Comparison of ENCODE assay signal across 8 mouse cellular contexts in genomic region chr4:109979461-109980320, GRCm38 (mm10). TPM values are rescaled to one million over a fixed set of nuclear protein-coding genes. Genes with fewer than 3 reads are reported as not detected.
DNase-seq lines count a peak whose midpoint lies in the region; ATAC-seq lines count a peak whose summit lies in the region.

No protein-coding gene starts in this region.

- peaks cover 3% of the 10 kb centered on the region; the same call in 1 of the 2 replicates for H3K9me3 ChIP-seq in heart, embryonic 13.5 days
- H3K9me3 ChIP-seq in midbrain, embryonic 12.5 days, result no peaks in the 10 kb centered on the region

- no peaks in the 10 kb centered on the region for H3K36me3 ChIP-seq in heart, embryonic 13.5 days
- no peaks in the 10 kb centered on the region for H3K36me3 ChIP-seq in midbrain, embryonic 12.5 days

- no peak overlapping the region for H3K9ac ChIP-seq in heart, embryonic 13.5 days
- H3K9ac ChIP-seq in midbrain, embryonic 12.5 days (replicated peaks), result peak overlapping the region; percentile 52; the same call in 1 of the 2 replicates

- H3K4me1 ChIP-seq in heart, embryonic 13.5 days, result peaks cover 54% of the 10 kb centered on the region
- H3K4me1 ChIP-seq in midbrain, embryonic 12.5 days, result peaks cover 41% of the 10 kb centered on the region

- H3K27ac ChIP-seq in heart, embryonic 13.5 days (replicated peaks), result no peak overlapping the region
- peak overlapping the region; percentile 78 for H3K27ac ChIP-seq in midbrain, embryonic 12.5 days (replicated peaks)

- no peak for ATAC-seq in heart, embryonic 13.5 days (ENCODE audit: extremely low read depth, insufficient number of reproducible peaks, low FRiP score, low TSS enrichment)
- no peak for ATAC-seq in midbrain, embryonic 12.5 days (ENCODE audit: low FRiP score, low read depth)

- 2% methylated on average over 66 of the region's 66 CpGs for WGBS in heart, embryonic 13.5 days
- under 1% methylated on average over 66 of the region's 66 CpGs for WGBS in midbrain, embryonic 12.5 days

- H3K27me3 ChIP-seq in heart, embryonic 13.5 days (replicated peaks), result peaks cover 99% of the 10 kb centered on the region
- peaks cover 99% of the 10 kb centered on the region for H3K27me3 ChIP-seq in midbrain, embryonic 12.5 days

- peak overlapping the region; percentile 53 for H3K4me2 ChIP-seq in heart, embryonic 13.5 days
- H3K4me2 ChIP-seq in midbrain, embryonic 12.5 days (replicated peaks), result peak overlapping the region; percentile 49

- intact Hi-C loops in left cerebral cortex, postnatal 25 days (cut with DNase I), result loop anchor here (2.0 to 5.0 kb wide), 2 partner anchors 308 to 315 kb away; no protein-coding TSS in a partner anchor

- peak overlapping the region; percentile 41 for H3K4me3 ChIP-seq in heart, embryonic 13.5 days
- peak overlapping the region; percentile 52 for H3K4me3 ChIP-seq in midbrain, embryonic 12.5 days

- DNase-seq in heart, adult 8-10 months (ENCODE audit: low spot score), result no peak
- DNase-seq in R1 (ENCODE audit: low read depth, low spot score), result peak; percentile 63
- peak; percentile 55 for DNase-seq in forelimb bud, embryonic 11.5 days (ENCODE audit: low read depth, low spot score)
- DNase-seq in left cerebral cortex, adult 8-10 months (ENCODE audit: low spot score in 2 of 2), result no peak
- DNase-seq in adrenal gland, adult 8-10 months, result no peak
- DNase-seq in left cerebral cortex, postnatal 25 days (ENCODE audit: low spot score in 2 of 2), result no peak

RNA-seq across cellular contexts. Expression of gene Dmrta2, which starts 1.8 kb away (rescaled TPM):
- 0.05 TPM in 1 of 2 replicates, not detected in the other for polyA plus RNA-seq in heart, embryonic 13.5 days (2015; fragmentation: Nextera tagmentation; extraction: Ambion mirVana)
- under 1 TPM in 1 of 4 experiments, not detected in 3; 0.09 TPM for total RNA-seq in heart, adult 8-10 months (2022)
- 3.2 TPM in 2 replicates for polyA plus RNA-seq in midbrain, embryonic 12.5 days (2016; fragmentation: Nextera tagmentation; extraction: Ambion mirVana)
- 1 to 10 TPM; 1.5 to 3.1 (median 2.1) TPM for total RNA-seq in left cerebral cortex, adult 8-10 months (2022)
- under 1 TPM; 0.17 to 0.52 (median 0.34) TPM for total RNA-seq in adrenal gland, adult 8-10 months (2022)
- 1 to 10 TPM; 2.3 to 2.8 TPM for total RNA-seq in left cerebral cortex, postnatal 25 days (2021)

Comparison
In these comparisons a context has a peak if more than half of its experiments do, and no peak if none do; other contexts are left out.
1. DNase-seq: peak in R1 (single experiment) and forelimb bud, embryonic 11.5 days (single experiment); none in heart, adult 8-10 months (single experiment), left cerebral cortex, adult 8-10 months (0 of 2), adrenal gland, adult 8-10 months (single experiment) and left cerebral cortex, postnatal 25 days (0 of 2).